Mouse (Mus musculus): Measurements from ENCODE around the gene Cdk6. TPM values are rescaled to one million over a fixed set of nuclear protein-coding genes. Genes with fewer than 3 reads are reported as not detected.
A peak's percentile ranks its signal among the peaks of the same experiment; 100 is the strongest.

The Cdk6 gene
- total and polyA plus RNA-seq, 3 experiments = 4.0 to 10.6 (median 8.1) TPM

- Histone ChIP-seq H3K79me2 (replicated peaks; ENCODE audit: control insufficient read depth, insufficient read depth, low read length) (no peaks in the 10 kb centered on the region), H3K27ac (no peak overlapping the region), H3K36me3 (ENCODE audit: control insufficient read depth, insufficient read depth, low read length) (no peaks in the 10 kb centered on the region; the same call in none of the 2 replicates), H3K4me1 (ENCODE audit: control insufficient read depth, insufficient read depth, low read length) (peaks cover 2% of the 10 kb centered on the region), H3K4me3 (no peak overlapping the region), H3K27me3 (ENCODE audit: control insufficient read depth, insufficient read depth, low read length) (no peaks in the 10 kb centered on the region), H3K9ac (ENCODE audit: low read depth, low read length) (no peak overlapping the region)
- no peak for DNase-seq
- TF ChIP-seq EP300 (IDR thresholded peaks at IDR 0.05; ENCODE audit: insufficient read depth, low read depth, low read length) = no peak
- TF ChIP-seq POLR2A (IDR thresholded peaks at IDR 0.05; ENCODE audit: insufficient read depth, low read depth, low read length) = no peak
- no peak for TF ChIP-seq CTCF (IDR thresholded peaks at IDR 0.05)
- intact Hi-C loops (cut with DNase I) = no loop called here
- 91% methylated on average over 2 of the region's 2 CpGs for WGBS
Observed at GRCm38 (mm10) chr5:3376167-3376566, 34.9 kb downstream of the Cdk6 start.

- no peaks in the 10 kb centered on the region; the same call in 1 of the 2 replicates for H3K79me2 ChIP-seq (replicated peaks; ENCODE audit: control insufficient read depth, insufficient read depth, low read length)
- no peak for TF ChIP-seq EP300 (IDR thresholded peaks at IDR 0.05; ENCODE audit: insufficient read depth, low read depth, low read length)
- TF ChIP-seq POLR2A (IDR thresholded peaks at IDR 0.05; ENCODE audit: insufficient read depth, low read depth, low read length) = no peak
- no peak for TF ChIP-seq CTCF (IDR thresholded peaks at IDR 0.05)
- peaks cover 13% of the 10 kb centered on the region for H3K4me1 ChIP-seq (ENCODE audit: control insufficient read depth, insufficient read depth, low read length)
- peaks cover 2% of the 10 kb centered on the region for H3K36me3 ChIP-seq (ENCODE audit: control insufficient read depth, insufficient read depth, low read length)
- no peak overlapping the region for H3K4me3 ChIP-seq
- WGBS = 75% methylated on average over 4 of the region's 4 CpGs
- no peak overlapping the region for H3K27ac ChIP-seq
- H3K27me3 ChIP-seq (ENCODE audit: control insufficient read depth, insufficient read depth, low read length) = no peaks in the 10 kb centered on the region
- H3K9ac ChIP-seq (ENCODE audit: low read depth, low read length) = no peak overlapping the region
- intact Hi-C loops (cut with DNase I) = no loop called here
- DNase-seq = no peak
Observed at GRCm38 (mm10) chr5:3379252-3379651, 38.0 kb downstream of the Cdk6 start.

- H3K27ac ChIP-seq = peak overlapping the region; percentile 68
- peaks cover 13% of the 10 kb centered on the region for H3K4me1 ChIP-seq (ENCODE audit: control insufficient read depth, insufficient read depth, low read length)
- H3K79me2 ChIP-seq (replicated peaks; ENCODE audit: control insufficient read depth, insufficient read depth, low read length) = no peaks in the 10 kb centered on the region; the same call in 1 of the 2 replicates
- no peak for DNase-seq
- no peak overlapping the region for H3K9ac ChIP-seq (ENCODE audit: low read depth, low read length)
- H3K27me3 ChIP-seq (ENCODE audit: control insufficient read depth, insufficient read depth, low read length) = no peaks in the 10 kb centered on the region
- WGBS = 47% methylated on average over 9 of the region's 9 CpGs
- no peak for TF ChIP-seq EP300 (IDR thresholded peaks at IDR 0.05; ENCODE audit: insufficient read depth, low read depth, low read length)
- no peak for TF ChIP-seq POLR2A (IDR thresholded peaks at IDR 0.05; ENCODE audit: insufficient read depth, low read depth, low read length)
- no peak for TF ChIP-seq CTCF (IDR thresholded peaks at IDR 0.05)
- H3K4me3 ChIP-seq = no peak overlapping the region
- intact Hi-C loops (cut with DNase I) = no loop called here
- H3K36me3 ChIP-seq (ENCODE audit: control insufficient read depth, insufficient read depth, low read length) = peaks cover 2% of the 10 kb centered on the region
Observed at GRCm38 (mm10) chr5:3380692-3381233, 39.5 kb downstream of the Cdk6 start.

- no peak for DNase-seq
- Histone ChIP-seq H3K27me3 (ENCODE audit: control insufficient read depth, insufficient read depth, low read length) (no peaks in the 10 kb centered on the region), H3K4me3 (no peak overlapping the region), H3K9ac (ENCODE audit: low read depth, low read length) (no peak overlapping the region), H3K36me3 (ENCODE audit: control insufficient read depth, insufficient read depth, low read length) (peaks cover 2% of the 10 kb centered on the region), H3K79me2 (replicated peaks; ENCODE audit: control insufficient read depth, insufficient read depth, low read length) (no peaks in the 10 kb centered on the region; the same call in 1 of the 2 replicates), H3K27ac (peak overlapping the region; percentile 68), H3K4me1 (ENCODE audit: control insufficient read depth, insufficient read depth, low read length) (peaks cover 13% of the 10 kb centered on the region)
- TF ChIP-seq POLR2A (IDR thresholded peaks at IDR 0.05; ENCODE audit: insufficient read depth, low read depth, low read length) (no peak), EP300 (IDR thresholded peaks at IDR 0.05; ENCODE audit: insufficient read depth, low read depth, low read length) (no peak), CTCF (IDR thresholded peaks at IDR 0.05) (no peak)
- intact Hi-C loops (cut with DNase I) = no loop called here
- WGBS = 40% methylated on average over 8 of the region's 8 CpGs
Observed at GRCm38 (mm10) chr5:3381795-3382194, 40.5 kb downstream of the Cdk6 start.

GRCm38 (mm10) chr5:3382343-3383040, 41.2 kb downstream of the Cdk6 start:
- Histone ChIP-seq H3K36me3 (ENCODE audit: control insufficient read depth, insufficient read depth, low read length) (peaks cover 2% of the 10 kb centered on the region), H3K9ac (ENCODE audit: low read depth, low read length) (peak overlapping the region; percentile 14), H3K4me1 (ENCODE audit: control insufficient read depth, insufficient read depth, low read length) (peaks cover 16% of the 10 kb centered on the region), H3K79me2 (replicated peaks; ENCODE audit: control insufficient read depth, insufficient read depth, low read length) (no peaks in the 10 kb centered on the region; the same call in 1 of the 2 replicates), H3K27me3 (ENCODE audit: control insufficient read depth, insufficient read depth, low read length) (no peaks in the 10 kb centered on the region), H3K4me3 (no peak overlapping the region), H3K27ac (peak overlapping the region; percentile 68)
- intact Hi-C loops (cut with DNase I) = no loop called here
- 58% methylated on average over 13 of the region's 13 CpGs for WGBS
- no peak for DNase-seq
- no peak for TF ChIP-seq POLR2A (IDR thresholded peaks at IDR 0.05; ENCODE audit: insufficient read depth, low read depth, low read length)
- no peak for TF ChIP-seq EP300 (IDR thresholded peaks at IDR 0.05; ENCODE audit: insufficient read depth, low read depth, low read length)
- no peak for TF ChIP-seq CTCF (IDR thresholded peaks at IDR 0.05)

- Histone ChIP-seq H3K79me2 (replicated peaks; ENCODE audit: control insufficient read depth, insufficient read depth, low read length) (no peaks in the 10 kb centered on the region; the same call in 1 of the 2 replicates), H3K36me3 (ENCODE audit: control insufficient read depth, insufficient read depth, low read length) (peaks cover 2% of the 10 kb centered on the region), H3K4me3 (no peak overlapping the region), H3K4me1 (ENCODE audit: control insufficient read depth, insufficient read depth, low read length) (peaks cover 16% of the 10 kb centered on the region), H3K27ac (no peak overlapping the region), H3K9ac (ENCODE audit: low read depth, low read length) (no peak overlapping the region), H3K27me3 (ENCODE audit: control insufficient read depth, insufficient read depth, low read length) (no peaks in the 10 kb centered on the region)
- 77% methylated on average over 3 of the region's 3 CpGs for WGBS
- no peak for DNase-seq
- intact Hi-C loops (cut with DNase I) = no loop called here
- no peak for TF ChIP-seq POLR2A (IDR thresholded peaks at IDR 0.05; ENCODE audit: insufficient read depth, low read depth, low read length)
- TF ChIP-seq EP300 (IDR thresholded peaks at IDR 0.05; ENCODE audit: insufficient read depth, low read depth, low read length) = no peak
- no peak for TF ChIP-seq CTCF (IDR thresholded peaks at IDR 0.05)
Observed at GRCm38 (mm10) chr5:3383547-3383946, 42.3 kb downstream of the Cdk6 start.

All from heart, adult 2 months (tissue).